Mouse (Mus musculus) MEL-GATA-1-ER (cell line): ENCODE measurements at regions not wholly inside any gene's neighbourhood (a gene's known extent, or its start where the extent isn't known, plus 50 kb on each side); places are given as distances from the start of the nearest gene placed in this dataset.

Source experiments
- DNase-seq: peaks from one replicate; pipeline ENCODE4 v3.0.0-alpha.2; 2012; ENCODE audit warnings: low read depth; ENCODE audit errors: extremely low read depth

GRCm38 (mm10) chr3:128723100-128723499 is 476.6 kb upstream of the Pitx2 start:
- DNase-seq: no peak

- no peak for DNase-seq
Measured at GRCm38 (mm10) chr3:128720276-128720675, 479.4 kb upstream of the Pitx2 start.

- DNase-seq: no peak
Measured at GRCm38 (mm10) chr3:128719226-128719625, 480.5 kb upstream of the Pitx2 start.

GRCm38 (mm10) chr3:128707270-128707669 is 492.4 kb upstream of the Pitx2 start:
- no peak for DNase-seq

GRCm38 (mm10) chr3:128668468-128669127 is 531.1 kb upstream of the Pitx2 start:
- DNase-seq: no peak

- DNase-seq: no peak
Measured at GRCm38 (mm10) chr3:128665184-128665583, 534.5 kb upstream of the Pitx2 start.

GRCm38 (mm10) chr3:128636960-128637755 is 562.5 kb upstream of the Pitx2 start:
- no peak for DNase-seq

GRCm38 (mm10) chr3:128627696-128628095 is 572.0 kb upstream of the Pitx2 start:
- no peak for DNase-seq

GRCm38 (mm10) chr3:128616675-128617074 is 583.0 kb upstream of the Pitx2 start:
- DNase-seq: no peak

- no peak for DNase-seq
Measured at GRCm38 (mm10) chr3:128613657-128614056, 586.0 kb upstream of the Pitx2 start.

- DNase-seq: no peak
Measured at GRCm38 (mm10) chr3:128610731-128611130, 588.9 kb upstream of the Pitx2 start.

GRCm38 (mm10) chr3:128608694-128609093 is 591.0 kb upstream of the Pitx2 start:
- DNase-seq: no peak

GRCm38 (mm10) chr3:128575339-128576129 is 624.1 kb upstream of the Pitx2 start:
- DNase-seq: no peak

GRCm38 (mm10) chr3:128570551-128570950 is 629.1 kb upstream of the Pitx2 start:
- no peak for DNase-seq

GRCm38 (mm10) chr3:128565386-128565785 is 634.3 kb upstream of the Pitx2 start:
- DNase-seq: no peak

GRCm38 (mm10) chr3:128546416-128547327 is 650.5 kb upstream of the Fam241a start:
- no peak for DNase-seq

GRCm38 (mm10) chr3:128525427-128525826 is 629.3 kb upstream of the Fam241a start:
- DNase-seq: no peak

- no peak for DNase-seq
Measured at GRCm38 (mm10) chr3:128520671-128521103, 624.6 kb upstream of the Fam241a start.

- DNase-seq: no peak
Measured at GRCm38 (mm10) chr3:128519913-128520316, 623.8 kb upstream of the Fam241a start.

- no peak for DNase-seq
Measured at GRCm38 (mm10) chr3:128518806-128519205, 622.7 kb upstream of the Fam241a start.

- DNase-seq: no peak
Measured at GRCm38 (mm10) chr3:128471111-128471510, 575.0 kb upstream of the Fam241a start.
